8 mouse cellular contexts compared by ENCODE assay signal in the genomic region with DNA sequence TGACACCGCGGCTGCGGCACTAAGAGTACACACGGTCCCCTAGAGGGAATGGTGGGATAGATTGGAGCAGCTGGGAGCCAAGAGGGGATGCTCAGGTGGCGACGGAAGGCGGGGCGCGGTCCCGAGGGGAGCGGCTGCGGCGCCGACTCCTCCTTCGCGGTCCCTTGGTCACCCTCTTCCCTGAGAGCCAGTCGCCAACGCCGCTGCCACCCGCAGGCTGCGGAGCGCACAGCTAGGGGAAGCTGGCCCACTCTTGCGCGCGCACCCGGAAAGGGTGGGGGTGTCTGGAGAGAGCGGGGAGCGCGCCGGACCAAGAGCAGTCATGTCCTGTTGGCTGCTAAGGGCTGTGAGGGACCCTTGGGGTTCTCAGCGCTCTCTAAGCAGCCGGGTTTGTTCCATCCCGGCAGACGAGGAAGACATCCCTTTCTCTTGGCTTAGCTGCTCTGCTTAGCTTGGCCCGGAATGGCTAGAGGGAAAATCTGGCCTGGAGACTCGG. TPM values are rescaled to one million over a fixed set of nuclear protein-coding genes. Genes with fewer than 3 reads are reported as not detected.
DNase-seq lines count a peak whose midpoint lies in the region; ATAC-seq lines count a peak whose summit lies in the region.

No protein-coding gene starts in this region.

- H3K27me3 ChIP-seq in embryonic facial prominence, embryonic 15.5 days, result peaks cover 35% of the 10 kb centered on the region
- H3K27me3 ChIP-seq in kidney, embryonic 16.5 days (ENCODE audit: insufficient read depth, low read length), result peaks cover 27% of the 10 kb centered on the region
- H3K27me3 ChIP-seq in limb, embryonic 13.5 days, result peaks cover 42% of the 10 kb centered on the region
- no peaks in the 10 kb centered on the region for H3K27me3 ChIP-seq in midbrain, embryonic 16.5 days (ENCODE audit: control insufficient read depth, insufficient read depth, low read depth, low read length)

- peak; percentile 79 for ATAC-seq in embryonic facial prominence, embryonic 15.5 days (ENCODE audit: insufficient number of reproducible peaks, low FRiP score, low TSS enrichment, low read depth)
- peak; percentile 89 for ATAC-seq in kidney, embryonic 16.5 days (ENCODE audit: low FRiP score, low TSS enrichment)
- peak; percentile 87 for ATAC-seq in limb, embryonic 13.5 days (ENCODE audit: low FRiP score, low read depth)
- peak; percentile 89 for ATAC-seq in midbrain, embryonic 16.5 days

- H3K27ac ChIP-seq in brown adipose tissue, adult 24 weeks (replicated peaks; ENCODE audit: low read depth, low read length), result no peak overlapping the region
- H3K27ac ChIP-seq in embryonic facial prominence, embryonic 15.5 days (replicated peaks), result peak overlapping the region; percentile 61
- peak overlapping the region; percentile 70 for H3K27ac ChIP-seq in kidney, embryonic 16.5 days (ENCODE audit: low read length)
- H3K27ac ChIP-seq in limb, embryonic 13.5 days, result peak overlapping the region; percentile 44; the same call in 1 of the 2 replicates
- peak overlapping the region; percentile 86 for H3K27ac ChIP-seq in midbrain, embryonic 16.5 days (ENCODE audit: low read length)

- no peaks in the 10 kb centered on the region for H3K4me1 ChIP-seq in brown adipose tissue, adult 24 weeks (ENCODE audit: control insufficient read depth, insufficient read depth, insufficient read length, low read length)
- peaks cover 14% of the 10 kb centered on the region for H3K4me1 ChIP-seq in embryonic facial prominence, embryonic 15.5 days
- peaks cover 8% of the 10 kb centered on the region for H3K4me1 ChIP-seq in kidney, embryonic 16.5 days (ENCODE audit: insufficient read depth, low read length)
- H3K4me1 ChIP-seq in limb, embryonic 13.5 days, result peaks cover 21% of the 10 kb centered on the region; the same call in 1 of the 2 replicates
- H3K4me1 ChIP-seq in midbrain, embryonic 16.5 days (ENCODE audit: control insufficient read depth, insufficient read depth, low read length), result peaks cover 10% of the 10 kb centered on the region

- H3K36me3 ChIP-seq in embryonic facial prominence, embryonic 15.5 days, result no peaks in the 10 kb centered on the region
- H3K36me3 ChIP-seq in kidney, embryonic 16.5 days (ENCODE audit: insufficient read depth, low read length), result no peaks in the 10 kb centered on the region
- H3K36me3 ChIP-seq in limb, embryonic 13.5 days, result no peaks in the 10 kb centered on the region
- H3K36me3 ChIP-seq in midbrain, embryonic 16.5 days (ENCODE audit: control insufficient read depth, insufficient read depth, low read length), result no peaks in the 10 kb centered on the region

- under 1% methylated on average over 35 of the region's 36 CpGs for WGBS in embryonic facial prominence, embryonic 15.5 days
- under 1% methylated on average over 34 of the region's 36 CpGs for WGBS in kidney, embryonic 16.5 days
- WGBS in limb, embryonic 13.5 days, result under 1% methylated on average over 35 of the region's 36 CpGs
- WGBS in midbrain, embryonic 16.5 days, result under 1% methylated on average over 31 of the region's 36 CpGs

- H3K4me2 ChIP-seq in embryonic facial prominence, embryonic 15.5 days (replicated peaks), result peak overlapping the region; percentile 80
- H3K4me2 ChIP-seq in kidney, embryonic 16.5 days (replicated peaks; ENCODE audit: low read depth, low read length), result peak overlapping the region; percentile 97
- peak overlapping the region; percentile 98 for H3K4me2 ChIP-seq in limb, embryonic 13.5 days (replicated peaks)
- peak overlapping the region; percentile 83 for H3K4me2 ChIP-seq in midbrain, embryonic 16.5 days (ENCODE audit: low read length)

- H3K9ac ChIP-seq in embryonic facial prominence, embryonic 15.5 days, result peak overlapping the region; percentile 44
- peak overlapping the region; percentile 59 for H3K9ac ChIP-seq in kidney, embryonic 16.5 days (replicated peaks; ENCODE audit: low read length)
- H3K9ac ChIP-seq in limb, embryonic 13.5 days, result peak overlapping the region; percentile 70
- H3K9ac ChIP-seq in midbrain, embryonic 16.5 days (ENCODE audit: low read depth, low read length), result peak overlapping the region; percentile 81

- peak; percentile 73 to 74 for DNase-seq in heart, adult 9 months (ENCODE audit: low spot score in 2 of 2)
- DNase-seq in telencephalon, adult 2 months (ENCODE audit: low read depth, low spot score), result peak; percentile 67
- DNase-seq in spleen, adult 18-20 months, result no peak

- H3K9me3 ChIP-seq in embryonic facial prominence, embryonic 15.5 days (replicated peaks), result no peaks in the 10 kb centered on the region
- H3K9me3 ChIP-seq in kidney, embryonic 16.5 days (ENCODE audit: low read length), result no peaks in the 10 kb centered on the region
- H3K9me3 ChIP-seq in limb, embryonic 13.5 days, result no peaks in the 10 kb centered on the region
- no peaks in the 10 kb centered on the region for H3K9me3 ChIP-seq in midbrain, embryonic 16.5 days (replicated peaks; ENCODE audit: control insufficient read depth, low read length, poor library complexity, severe bottlenecking)

- H3K4me3 ChIP-seq in brown adipose tissue, adult 24 weeks (ENCODE audit: insufficient read depth, low read depth, low read length), result peak overlapping the region; percentile 54
- peak overlapping the region; percentile 60 for H3K4me3 ChIP-seq in embryonic facial prominence, embryonic 15.5 days (replicated peaks)
- peak overlapping the region; percentile 71 for H3K4me3 ChIP-seq in kidney, embryonic 16.5 days (ENCODE audit: low read length)
- peak overlapping the region; percentile 75 for H3K4me3 ChIP-seq in limb, embryonic 13.5 days
- H3K4me3 ChIP-seq in midbrain, embryonic 16.5 days (ENCODE audit: low read depth, low read length), result peak overlapping the region; percentile 75

RNA-seq across cellular contexts. Expression of gene Galnt17, which starts 0.6 kb away (rescaled TPM):
- polyA plus RNA-seq in brown adipose tissue, adult 24 weeks (2012; ENCODE audit: insufficient read depth, insufficient read length, missing spikeins), result 0.44 and 0.46 TPM in 2 replicates
- 4.7 and 5.4 TPM in 2 replicates for polyA plus RNA-seq in embryonic facial prominence, embryonic 15.5 days (2015; fragmentation: Nextera tagmentation; extraction: Ambion mirVana)
- polyA plus RNA-seq in kidney, embryonic 16.5 days (2015; fragmentation: Nextera tagmentation; extraction: Ambion mirVana), result 2.1 and 2.4 TPM in 2 replicates
- polyA plus RNA-seq in limb, embryonic 13.5 days (2015; fragmentation: Nextera tagmentation; extraction: Ambion mirVana), result 3.2 TPM in 2 replicates
- polyA plus RNA-seq in midbrain, embryonic 16.5 days (2015; fragmentation: Nextera tagmentation; extraction: Ambion mirVana), result 5.8 and 7.8 TPM in 2 replicates

Comparison
In these comparisons a context has a peak if more than half of its experiments do, and no peak if none do; other contexts are left out.
1. DNase-seq: peak in heart, adult 9 months (2 of 2) and telencephalon, adult 2 months (single experiment); none in spleen, adult 18-20 months (0 of 2).
2. Peak in every context shown above with its lines, with median percentiles within 50 percentile points of each other: H3K4me3 ChIP-seq, ATAC-seq, H3K4me2 ChIP-seq and H3K9ac ChIP-seq.